Mouse (Mus musculus) heart, postnatal 36 days (tissue): ENCODE results near the gene Cenpk. TPM values are rescaled to one million over a fixed set of nuclear protein-coding genes. Genes with fewer than 3 reads are reported as not detected.

Experiments used
- total RNA-seq, 2 experiments: library from RNA; stranded (reverse); gene quantifications; 2 replicates each; pipeline ENCODE4 v1.2.3; 2021

The Cenpk gene
- total RNA-seq, 2 experiments from 2014 or later = 0.62 to 0.67 TPM

Other genes with a start within 250 kb of the Cenpk start
- 10 to 100 TPM; 10.6 to 14.8 TPM for gene Nln, start 119.0 kb upstream of the Cenpk start, total RNA-seq
- 1 to 10 TPM in 1 of 2 experiments, under 1 TPM in 1; 0.97 to 1.5 TPM for gene Sgtb, start 118.9 kb upstream of the Cenpk start, total RNA-seq
- gene Trappc13, start 50.1 kb upstream of the Cenpk start, total RNA-seq = 10 to 100 TPM; 31.2 to 35.1 TPM
- 10 to 100 TPM; 23.4 to 23.8 TPM for gene Trim23, start 49.8 kb upstream of the Cenpk start, total RNA-seq
- gene Ppwd1, start 232 bp downstream of the Cenpk start, total RNA-seq = 1 to 10 TPM; 6.3 to 7.3 TPM
- gene Adamts6, start 59.2 kb downstream of the Cenpk start, total RNA-seq = 1 to 10 TPM; 3.0 to 4.9 TPM